Comparison of ENCODE assay signal across 11 mouse cellular contexts in genomic region chr7:34606051-34606450, GRCm38 (mm10). TPM values are rescaled to one million over a fixed set of nuclear protein-coding genes. Genes with fewer than 3 reads are reported as not detected.
A peak's percentile ranks its signal among the peaks of the same experiment; 100 is the strongest.
DNase-seq lines count a peak whose midpoint lies in the region; ATAC-seq and TF ChIP-seq lines count a peak whose summit lies in the region.
"Had no signal": no experiment of that assay in that cellular context is flagged by ENCODE, and none has a peak within 500 bp of the region (broad histone marks: within the 10 kb centered on the region; RNA-seq: fewer than 3 reads in every experiment).

No protein-coding gene starts in this region.

- no peak overlapping the region for H3K4me3 ChIP-seq in heart, embryonic 11.5 days (ENCODE audit: low read depth, low read length)
- H3K4me3 ChIP-seq in ES-E14 (ENCODE audit: insufficient read depth in 1 of 2, low read depth in 1 of 2, low read length in 2 of 2, poor library complexity in 1 of 2, severe bottlenecking in 1 of 2) = peak overlapping the region in 1 of 2 experiments; percentile 43; a peak in 2 of 4 replicates
- no peak overlapping the region for H3K4me3 ChIP-seq in forebrain, embryonic 13.5 days
- H3K4me3 ChIP-seq in limb, embryonic 13.5 days = 0 out of 2 replicates have a peak overlapping the region, but pooled peaks have one; percentile 14

- DNase-seq in heart, postnatal 14 days = no peak
- DNase-seq in ES-E14 (ENCODE audit: low read depth, low spot score) = no peak
- no peak for DNase-seq in thymus, adult 18-20 months
- no peak for DNase-seq in adrenal gland, adult 2 months
- DNase-seq: heart, adult 11 months; right cerebral cortex, postnatal 25 days had no signal

- no peak overlapping the region for H3K27ac ChIP-seq in heart, embryonic 11.5 days (ENCODE audit: low read depth, low read length)
- H3K27ac ChIP-seq in ES-E14 (ENCODE audit: insufficient read depth, low read depth, low read length, poor library complexity, severe bottlenecking) = no peak overlapping the region
- H3K27ac ChIP-seq in forebrain, embryonic 13.5 days = peak overlapping the region; percentile 81
- peak overlapping the region; percentile 88 for H3K27ac ChIP-seq in limb, embryonic 13.5 days

- intact Hi-C loops in heart, postnatal 14 days (cut with DNase I) = no loop called here

- ATAC-seq in heart, embryonic 11.5 days (replicated peaks; ENCODE audit: insufficient number of reproducible peaks, low FRiP score, low TSS enrichment) = no peak
- 0 out of 2 replicates have a peak, but pooled peaks have one; percentile 41 for ATAC-seq in forebrain, embryonic 13.5 days
- no peak for ATAC-seq in limb, embryonic 13.5 days (ENCODE audit: low FRiP score, low read depth)
- no peak for ATAC-seq in megakaryocyte-erythroid progenitor cell, adult 5-6 weeks (replicated peaks; ENCODE audit: low FRiP score, low TSS enrichment, poor library complexity, severe bottlenecking)

- no peaks in the 10 kb centered on the region for H3K4me1 ChIP-seq in heart, embryonic 11.5 days (ENCODE audit: control insufficient read depth, insufficient read depth, low read length)
- peaks cover 0 to 4% of the 10 kb centered on the region in 2 experiments; a peak in 1 of 4 replicates for H3K4me1 ChIP-seq in ES-E14 (ENCODE audit: control insufficient read depth in 2 of 2, insufficient read depth in 2 of 2, low read length in 2 of 2, poor library complexity in 1 of 2)
- peaks cover 27% of the 10 kb centered on the region for H3K4me1 ChIP-seq in forebrain, embryonic 13.5 days
- peaks cover 51% of the 10 kb centered on the region for H3K4me1 ChIP-seq in limb, embryonic 13.5 days

- H3K27me3 ChIP-seq in heart, embryonic 11.5 days (ENCODE audit: control insufficient read depth, insufficient read depth, low read length) = peaks cover 2% of the 10 kb centered on the region; the same call in 1 of the 2 replicates
- no peaks in the 10 kb centered on the region for H3K27me3 ChIP-seq in forebrain, embryonic 13.5 days
- H3K27me3 ChIP-seq in limb, embryonic 13.5 days = no peaks in the 10 kb centered on the region

- H3K4me2 ChIP-seq in heart, embryonic 11.5 days = peak overlapping the region; percentile 24; the same call in 1 of the 2 replicates
- H3K4me2 ChIP-seq in forebrain, embryonic 13.5 days = peak overlapping the region; percentile 46
- peak overlapping the region; percentile 53 for H3K4me2 ChIP-seq in limb, embryonic 13.5 days (replicated peaks)

- in situ Hi-C loops in ES-E14 (cut with MboI; ENCODE audit: low sequenced_read_pairs in 2 of 2, unreplicated experiment in 2 of 2) = no loop called here

- H3K36me3 ChIP-seq in heart, embryonic 11.5 days (ENCODE audit: control insufficient read depth, insufficient read depth, low read length) = no peaks in the 10 kb centered on the region
- no peaks in the 10 kb centered on the region for H3K36me3 ChIP-seq in ES-E14 (ENCODE audit: control insufficient read depth, insufficient read depth, low read length, poor library complexity, severe bottlenecking)
- H3K36me3 ChIP-seq in forebrain, embryonic 13.5 days (ENCODE audit: poor library complexity, severe bottlenecking) = no peaks in the 10 kb centered on the region
- H3K36me3 ChIP-seq in limb, embryonic 13.5 days = no peaks in the 10 kb centered on the region
- H3K36me3 ChIP-seq: G1E had no signal

- 32% methylated on average over 15 of the region's 15 CpGs for WGBS in heart, embryonic 11.5 days (ENCODE audit: insufficient replicate concordance)
- WGBS in forebrain, embryonic 13.5 days = 19% methylated on average over 15 of the region's 15 CpGs
- 10% methylated on average over 15 of the region's 15 CpGs for WGBS in limb, embryonic 13.5 days

- H3K9me3 ChIP-seq in heart, embryonic 11.5 days (replicated peaks; ENCODE audit: control insufficient read depth, low read length) = no peaks in the 10 kb centered on the region
- no peaks in the 10 kb centered on the region for H3K9me3 ChIP-seq in ES-E14 (ENCODE audit: control insufficient read depth, insufficient read depth, low read depth, low read length)
- no peaks in the 10 kb centered on the region for H3K9me3 ChIP-seq in forebrain, embryonic 13.5 days (replicated peaks)
- no peaks in the 10 kb centered on the region for H3K9me3 ChIP-seq in limb, embryonic 13.5 days

- H3K9ac ChIP-seq in heart, embryonic 11.5 days (ENCODE audit: low read depth, low read length) = no peak overlapping the region
- peak overlapping the region; percentile 22 for H3K9ac ChIP-seq in ES-E14 (ENCODE audit: insufficient read depth, low read depth, low read length, poor library complexity, severe bottlenecking)
- peak overlapping the region; percentile 39 for H3K9ac ChIP-seq in forebrain, embryonic 13.5 days
- peak overlapping the region; percentile 59 for H3K9ac ChIP-seq in limb, embryonic 13.5 days

TF ChIP-seq in ES-E14, 5 proteins besides CTCF, POLR2A, EP300 and RAD21:
- TF ChIP-seq HCFC1 (IDR thresholded peaks at IDR 0.05; ENCODE audit: borderline replicate concordance, insufficient read depth, low read length) (no peak), MAFK (IDR thresholded peaks at IDR 0.05; ENCODE audit: insufficient read depth, low read depth, low read length) (no peak), CHD2 (IDR thresholded peaks at IDR 0.05; ENCODE audit: low read depth, low read length) (no peak), ZC3H11A (IDR thresholded peaks at IDR 0.05; ENCODE audit: borderline replicate concordance, low read depth, low read length) (no peak), ZNF384 (IDR thresholded peaks at IDR 0.05; ENCODE audit: low read depth, low read length) (no peak)

RNA-seq across cellular contexts. Expression of gene Kctd15, which starts 50.5 kb away (rescaled TPM):
- polyA plus RNA-seq in heart, embryonic 11.5 days (2014; fragmentation: Nextera tagmentation; extraction: Ambion mirVana) = 4.5 and 5.7 TPM in 2 replicates
- 1 to 10 TPM; 3.3 to 4.0 TPM for total RNA-seq in heart, postnatal 14 days (2021)
- total RNA-seq in ES-E14 (2012; rRNA removed) = 15.9 and 18.1 TPM in 2 replicates
- polyA plus RNA-seq in forebrain, embryonic 13.5 days (2015; fragmentation: Nextera tagmentation; extraction: Ambion mirVana) = 28.9 and 35.8 TPM in 2 replicates
- 42.8 and 45.7 TPM in 2 replicates for polyA plus RNA-seq in limb, embryonic 13.5 days (2015; fragmentation: Nextera tagmentation; extraction: Ambion mirVana)
- total RNA-seq in megakaryocyte-erythroid progenitor cell, adult 5-6 weeks (2014; fragmentation: Nextera tagmentation) = not detected in 2 replicates
- total RNA-seq in megakaryocyte-erythroid progenitor cell, adult 5-6 weeks (2017) = 0.38 TPM in 1 of 2 replicates, not detected in the other
- 10 to 100 TPM in 1 of 2 experiments, 1 to 10 TPM in 1; 5.3 to 14.4 TPM for total RNA-seq in adrenal gland, adult 2 months (2021)
- polyA plus RNA-seq in adrenal gland, adult 2 months (2012; rRNA removed) = 8.7 and 11.6 TPM in 2 replicates
- polyA plus RNA-seq: G1E had no signal

Comparison
In these comparisons a context has a peak if more than half of its experiments do, and no peak if none do; other contexts are left out.
1. H3K27ac ChIP-seq: peak in forebrain, embryonic 13.5 days (single experiment) and limb, embryonic 13.5 days (single experiment); none in heart, embryonic 11.5 days (single experiment) and ES-E14 (single experiment).
2. Peak in every context shown above with its lines, with median percentiles within 50 percentile points of each other: H3K4me2 ChIP-seq.